Mouse (Mus musculus) neural tube, embryonic 12.5 days (tissue): ENCODE results near the gene Ttll5. TPM values are rescaled to one million over a fixed set of nuclear protein-coding genes. Genes with fewer than 3 reads are reported as not detected.

Experiments used
- polyA plus RNA-seq: library from polyadenylated mRNA; unstranded; fragments of >200 nt; fragmentation: Nextera tagmentation; extraction: Ambion mirVana; gene quantifications from 2 replicates; pipeline ENCODE4 v1.2.1, GENCODE M21; 2016

Gene Ttll5
- polyA plus RNA-seq, 1 experiment from 2014 or later, result 12.7 TPM

Other genes with a start within 250 kb of the Ttll5 start
- gene Jdp2, start 225.6 kb upstream of the Ttll5 start, polyA plus RNA-seq, result 0.57 and 1.0 TPM in 2 replicates
- gene Batf, start 138.0 kb upstream of the Ttll5 start, polyA plus RNA-seq, result 0.86 and 0.95 TPM in 2 replicates
- gene Flvcr2, start 78.1 kb upstream of the Ttll5 start, polyA plus RNA-seq, result 2.6 and 2.8 TPM in 2 replicates
- 86.5 and 91.1 TPM in 2 replicates for gene Erg28, start 109 bp upstream of the Ttll5 start, polyA plus RNA-seq